Mouse (Mus musculus): Measurements from ENCODE around the gene Kri1.
"Not testable (repeated sequence)": the region's sequence is repeated elsewhere in the genome, so short reads cannot be mapped to it uniquely, and the experiment has no call there.

The Kri1 gene

GRCm38 (mm10) chr9:21244428-21245112, 43.2 kb downstream of the Kri1 start:
- in situ Hi-C loops (cut with MseI, MboI): no loop called here

- in situ Hi-C loops (cut with MseI, MboI): no loop called here
Observed at GRCm38 (mm10) chr9:21243826-21244427, 43.8 kb downstream of the Kri1 start.

GRCm38 (mm10) chr9:21241343-21241742, 46.4 kb downstream of the Kri1 start:
- in situ Hi-C loops (cut with MseI, MboI): no loop called here

GRCm38 (mm10) chr9:21239465-21239848, 48.3 kb downstream of the Kri1 start:
- in situ Hi-C loops (cut with MseI, MboI): no loop called here

- in situ Hi-C loops (cut with MseI, MboI): no loop called here
Observed at GRCm38 (mm10) chr9:21238733-21239464, 48.9 kb downstream of the Kri1 start, which contains the start of gene Keap1. TSS of gene Keap1 (minus strand) at chr9:21239361.

- in situ Hi-C loops (cut with MseI, MboI): no loop called here
Observed at GRCm38 (mm10) chr9:21238004-21238732, 49.6 kb downstream of the Kri1 start.

- in situ Hi-C loops (cut with MseI, MboI): no loop called here
Observed at GRCm38 (mm10) chr9:21237368-21238003, 50.3 kb downstream of the Kri1 start.

- in situ Hi-C loops (cut with MseI, MboI): no loop called here
Observed at GRCm38 (mm10) chr9:21236991-21237367, 50.8 kb downstream of the Kri1 start.

- in situ Hi-C loops (cut with MseI, MboI): no loop called here
Observed at GRCm38 (mm10) chr9:21235341-21235740, 52.4 kb downstream of the Kri1 start.

GRCm38 (mm10) chr9:21233805-21234204, 54.0 kb downstream of the Kri1 start:
- in situ Hi-C loops (cut with MseI, MboI): no loop called here

GRCm38 (mm10) chr9:21233366-21233765, 54.4 kb downstream of the Kri1 start:
- in situ Hi-C loops (cut with MseI, MboI): no loop called here

GRCm38 (mm10) chr9:21232867-21233266, 54.9 kb downstream of the Kri1 start:
- in situ Hi-C loops (cut with MseI, MboI): no loop called here

- in situ Hi-C loops (cut with MseI, MboI): no loop called here
Observed at GRCm38 (mm10) chr9:21231551-21231950, 56.2 kb downstream of the Kri1 start.

GRCm38 (mm10) chr9:21227342-21227741, 60.4 kb downstream of the Kri1 start:
- in situ Hi-C loops (cut with MseI, MboI): no loop called here

- in situ Hi-C loops (cut with MseI, MboI): no loop called here
Observed at GRCm38 (mm10) chr9:21225415-21225758, 62.4 kb downstream of the Kri1 start.

- in situ Hi-C loops (cut with MseI, MboI): no loop called here
Observed at GRCm38 (mm10) chr9:21224576-21225414, 63.0 kb downstream of the Kri1 start.

GRCm38 (mm10) chr9:21223906-21224305, 63.9 kb downstream of the Kri1 start:
- in situ Hi-C loops (cut with MseI, MboI): no loop called here

GRCm38 (mm10) chr9:21223490-21223889, 64.3 kb downstream of the Kri1 start:
- in situ Hi-C loops (cut with MseI, MboI): not testable (repeated sequence)

All from mouse trophoblast stem cell (cell line).